Mouse (Mus musculus): ENCODE results near the gene Dync1i1. TPM values are rescaled to one million over a fixed set of nuclear protein-coding genes. Genes with fewer than 3 reads are reported as not detected.

Gene Dync1i1
- total RNA-seq, 2 experiments from 2014 or later: 0.18 to 0.36 TPM

GRCm38 (mm10) chr6:5842466-5842865 is 117.0 kb downstream of the Dync1i1 start:
- intact Hi-C loops (cut with DNase I): no loop called here
- DNase-seq (ENCODE audit: low spot score): no peak

- intact Hi-C loops (cut with DNase I): no loop called here
- DNase-seq (ENCODE audit: low spot score): no peak
Measured at GRCm38 (mm10) chr6:5846154-5846553, 120.7 kb downstream of the Dync1i1 start.

- intact Hi-C loops (cut with DNase I): no loop called here
- no peak for DNase-seq (ENCODE audit: low spot score)
Measured at GRCm38 (mm10) chr6:5854048-5854836, 128.8 kb downstream of the Dync1i1 start.

- intact Hi-C loops (cut with DNase I): loop anchor here (5.0 kb wide), 2 partner anchors 1032 to 1062 kb away; no protein-coding TSS in a partner anchor
- DNase-seq (ENCODE audit: low spot score): no peak
Measured at GRCm38 (mm10) chr6:5855526-5855925, 130.1 kb downstream of the Dync1i1 start.

GRCm38 (mm10) chr6:5858371-5858770 is 132.9 kb downstream of the Dync1i1 start:
- intact Hi-C loops (cut with DNase I): loop anchor here (5.0 kb wide), 2 partner anchors 1029 to 1059 kb away; no protein-coding TSS in a partner anchor
- DNase-seq (ENCODE audit: low spot score): no peak

- DNase-seq (ENCODE audit: low spot score): no peak
- intact Hi-C loops (cut with DNase I): loop anchor here (5.0 kb wide), 2 partner anchors 1028 to 1058 kb away; no protein-coding TSS in a partner anchor
Measured at GRCm38 (mm10) chr6:5858901-5859598, 133.6 kb downstream of the Dync1i1 start.

- intact Hi-C loops (cut with DNase I): loop anchor here (5.0 kb wide), 2 partner anchors 1028 to 1058 kb away; no protein-coding TSS in a partner anchor
- DNase-seq (ENCODE audit: low spot score): no peak
Measured at GRCm38 (mm10) chr6:5859630-5860029, 134.2 kb downstream of the Dync1i1 start.

- intact Hi-C loops (cut with DNase I): no loop called here
- DNase-seq (ENCODE audit: low spot score): no peak
Measured at GRCm38 (mm10) chr6:5866091-5866490, 140.7 kb downstream of the Dync1i1 start.

- DNase-seq (ENCODE audit: low spot score): no peak
- intact Hi-C loops (cut with DNase I): no loop called here
Measured at GRCm38 (mm10) chr6:5867221-5867620, 141.8 kb downstream of the Dync1i1 start.

GRCm38 (mm10) chr6:5871060-5871459 is 145.6 kb downstream of the Dync1i1 start:
- DNase-seq (ENCODE audit: low spot score): no peak
- intact Hi-C loops (cut with DNase I): no loop called here

- DNase-seq (ENCODE audit: low spot score): no peak
- intact Hi-C loops (cut with DNase I): no loop called here
Measured at GRCm38 (mm10) chr6:5871581-5872298, 146.3 kb downstream of the Dync1i1 start.

GRCm38 (mm10) chr6:5889341-5889740 is 163.9 kb downstream of the Dync1i1 start:
- intact Hi-C loops (cut with DNase I): no loop called here
- DNase-seq (ENCODE audit: low spot score): no peak

GRCm38 (mm10) chr6:5911295-5911694 is 185.9 kb downstream of the Dync1i1 start:
- DNase-seq (ENCODE audit: low spot score): no peak
- intact Hi-C loops (cut with DNase I): no loop called here

GRCm38 (mm10) chr6:5915028-5915427 is 189.6 kb downstream of the Dync1i1 start:
- intact Hi-C loops (cut with DNase I): no loop called here
- DNase-seq (ENCODE audit: low spot score): no peak

- intact Hi-C loops (cut with DNase I): no loop called here
- DNase-seq (ENCODE audit: low spot score): no peak
Measured at GRCm38 (mm10) chr6:5920670-5921069, 195.2 kb downstream of the Dync1i1 start.

GRCm38 (mm10) chr6:5922676-5923075 is 197.2 kb downstream of the Dync1i1 start:
- no peak for DNase-seq (ENCODE audit: low spot score)

GRCm38 (mm10) chr6:5923148-5923547 is 197.7 kb downstream of the Dync1i1 start:
- no peak for DNase-seq (ENCODE audit: low spot score)
- intact Hi-C loops (cut with DNase I): no loop called here

More at GRCm38 (mm10) chr6:5922676-5923075, 197.2 kb downstream of the Dync1i1 start:
- intact Hi-C loops (cut with DNase I): no loop called here

GRCm38 (mm10) chr6:5930140-5930539 is 204.7 kb downstream of the Dync1i1 start:
- intact Hi-C loops (cut with DNase I): no loop called here
- no peak for DNase-seq (ENCODE audit: low spot score)

- intact Hi-C loops (cut with DNase I): no loop called here
- no peak for DNase-seq (ENCODE audit: low spot score)
Measured at GRCm38 (mm10) chr6:5935587-5936353, 210.3 kb downstream of the Dync1i1 start.

Data from heart, postnatal 25 days (tissue).